Mouse (Mus musculus) frontal cortex, adult (tissue): Measurements from ENCODE around the gene Slc5a1.

ENCODE experiments used
- ATAC-seq: cut with Nextera tagmentation; 2 replicates; pipeline ENCODE4 v1.9.2; 2017; ENCODE audit warnings: mild to moderate bottlenecking, moderate library complexity, mixed read lengths; ENCODE audit not compliant: low TSS enrichment

Slc5a1 gene

DNA sequence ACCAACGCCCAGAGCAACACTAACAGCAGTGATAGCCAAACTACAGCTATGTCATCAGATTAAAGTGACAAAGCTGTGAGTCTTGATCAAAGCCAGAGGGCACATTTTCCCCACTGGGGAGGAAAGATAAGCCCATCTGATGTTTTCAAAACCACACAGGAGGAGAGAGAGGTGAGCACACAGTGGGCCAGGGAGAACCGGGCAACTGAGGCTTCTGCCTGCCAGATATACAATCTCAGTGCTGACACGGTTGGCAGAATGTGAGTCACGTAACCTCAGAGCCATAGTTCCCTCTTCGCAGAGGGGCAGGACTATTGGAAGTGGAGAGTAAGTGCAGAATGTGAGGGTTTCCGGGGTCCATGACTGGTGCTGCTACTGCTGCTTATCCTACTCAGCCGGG lies 89.5 kb downstream of the Slc5a1 start:
- ATAC-seq: no peak

DNA sequence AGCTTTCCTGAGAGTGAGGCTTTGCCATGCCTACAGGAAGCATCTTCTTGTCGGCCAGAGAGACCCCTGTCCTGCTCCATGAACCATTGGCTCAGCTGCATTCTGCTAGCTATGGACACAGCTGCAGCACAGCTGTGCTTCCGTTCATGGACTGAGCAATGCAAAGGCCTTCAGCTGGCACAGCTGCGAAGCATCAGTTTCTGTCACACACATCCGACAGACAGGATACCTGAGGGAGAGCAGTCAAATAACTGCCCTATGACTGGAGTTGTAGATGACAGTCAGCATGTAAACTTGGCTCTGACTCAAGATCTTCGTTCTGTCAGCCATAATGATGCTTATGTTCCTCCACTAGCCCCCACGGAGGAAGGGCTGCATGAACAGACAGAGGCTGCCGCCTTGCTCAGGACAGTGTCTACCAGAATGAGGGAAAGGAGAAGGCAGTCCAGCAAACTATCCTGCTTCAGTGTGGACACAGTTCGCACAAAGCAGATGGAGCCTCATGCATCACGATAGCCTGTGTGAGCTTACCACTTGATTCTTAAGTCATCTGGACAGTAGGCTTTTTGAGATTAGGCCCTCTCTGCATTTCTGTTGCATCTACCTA lies 91.3 kb downstream of the Slc5a1 start:
- no peak for ATAC-seq

DNA sequence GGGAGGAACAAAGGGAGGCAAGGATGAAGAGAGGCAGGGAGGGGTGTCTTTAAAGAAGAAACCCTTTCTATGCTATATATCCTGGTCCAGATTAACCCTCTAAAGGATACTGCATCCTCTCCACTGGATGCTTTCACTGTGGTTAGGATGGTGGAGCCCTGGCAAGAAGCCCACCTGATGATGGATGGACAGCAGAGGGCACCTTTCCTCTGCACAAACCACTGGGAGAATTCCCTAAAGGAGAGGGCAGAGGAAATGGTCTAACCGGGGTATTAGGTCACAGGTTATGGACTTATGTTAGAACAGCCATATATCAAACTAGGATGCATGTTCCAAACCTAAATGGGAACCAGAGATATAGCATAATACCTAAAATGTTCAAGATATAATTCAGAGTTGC lies 96.1 kb downstream of the Slc5a1 start:
- no peak for ATAC-seq

DNA sequence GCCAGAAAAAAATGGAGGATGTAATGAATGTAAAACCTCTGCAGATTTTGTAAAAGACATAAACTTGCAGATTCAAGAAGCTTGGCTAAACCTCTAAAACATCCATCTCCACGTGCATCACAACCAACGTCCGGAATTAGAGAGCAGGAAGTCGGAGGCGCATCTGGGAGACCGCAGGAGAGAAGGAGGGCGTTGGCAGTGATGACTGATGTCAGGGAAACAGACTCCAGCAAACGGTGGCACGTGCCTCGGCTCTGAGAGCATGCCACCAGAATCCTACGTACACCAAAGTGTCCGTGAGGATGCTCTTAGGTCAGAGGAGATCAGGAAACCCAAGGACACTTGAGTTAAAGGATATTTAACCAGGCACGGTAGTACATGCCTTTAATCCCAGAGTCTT lies 97.7 kb downstream of the Slc5a1 start:
- no peak for ATAC-seq

DNA sequence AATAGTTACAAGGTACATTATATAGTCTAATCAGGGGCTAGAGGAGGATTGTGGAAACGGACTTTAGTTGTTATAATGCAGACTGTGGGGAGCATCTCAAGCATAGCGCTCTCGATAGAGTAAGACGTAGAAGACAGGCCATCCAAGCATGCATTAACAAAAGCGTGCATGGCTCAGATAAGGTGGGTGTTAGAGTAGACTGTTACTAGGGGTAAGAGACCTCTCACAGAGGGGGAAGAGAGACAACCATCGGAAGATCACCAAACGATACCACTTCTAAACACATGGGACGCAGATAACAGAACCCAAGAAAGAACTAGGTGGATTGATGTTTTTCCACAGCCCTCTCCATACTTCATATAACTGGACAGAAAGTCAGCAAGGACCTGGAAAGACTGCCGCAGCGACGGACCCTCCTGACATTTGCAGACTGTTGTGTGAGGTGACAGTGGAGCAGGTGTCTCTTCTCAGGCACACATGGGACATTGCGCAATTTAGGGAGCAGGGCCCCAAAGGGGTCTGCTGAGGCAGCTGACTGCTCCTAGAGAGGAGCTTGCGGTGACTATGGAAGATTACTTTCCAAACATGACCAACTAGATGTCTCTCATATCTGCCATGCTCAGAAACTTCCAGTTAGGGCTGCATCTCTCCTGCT lies 98.6 kb downstream of the Slc5a1 start:
- no peak for ATAC-seq

DNA sequence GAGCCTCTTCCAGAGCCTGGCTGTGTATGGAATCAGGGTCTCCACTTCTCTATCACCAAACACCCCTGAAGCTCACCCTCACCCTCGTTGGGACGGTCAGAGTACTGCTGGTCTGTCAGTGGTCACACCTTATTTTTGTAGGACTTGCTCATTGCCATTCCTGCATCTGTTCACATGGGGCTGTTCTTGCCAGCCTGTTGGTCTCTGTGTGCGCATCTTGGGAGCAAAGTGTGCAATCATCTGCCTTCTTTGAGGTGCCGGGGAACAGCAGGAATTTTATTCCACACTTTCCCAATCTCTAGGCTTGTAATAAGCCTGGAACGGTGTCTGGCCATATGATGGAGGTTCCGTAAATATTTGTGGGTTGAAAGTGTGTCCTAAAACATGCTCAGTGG lies 99.1 kb downstream of the Slc5a1 start:
- no peak; the same call in 1 of the 2 replicates for ATAC-seq

DNA sequence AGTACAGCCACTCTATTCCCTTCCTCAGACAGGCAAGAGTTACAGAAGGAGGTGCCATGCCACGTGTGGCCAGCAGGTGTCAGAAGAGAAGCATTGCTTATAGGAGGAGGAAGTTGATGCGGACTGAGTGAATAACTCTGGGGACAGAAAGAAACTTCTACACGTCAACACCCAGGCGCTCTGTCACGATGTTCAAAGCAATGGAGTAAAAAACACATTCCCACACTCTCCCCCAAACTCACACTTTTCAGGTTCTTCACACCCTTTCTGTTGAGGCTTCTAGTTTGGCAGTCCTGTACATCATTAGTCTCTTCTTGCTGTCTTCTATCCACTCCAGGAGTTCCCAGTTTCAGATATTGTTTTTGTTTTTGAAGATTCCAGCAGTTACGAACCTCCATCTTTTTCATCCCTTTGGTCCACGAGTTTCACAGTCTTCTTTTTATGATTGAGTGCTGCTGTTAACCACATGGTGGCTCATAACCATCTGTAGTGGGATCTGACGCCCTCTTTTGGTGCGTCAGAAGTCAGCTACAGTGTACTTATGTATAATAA lies 99.7 kb downstream of the Slc5a1 start:
- peak; percentile 91 for ATAC-seq

DNA sequence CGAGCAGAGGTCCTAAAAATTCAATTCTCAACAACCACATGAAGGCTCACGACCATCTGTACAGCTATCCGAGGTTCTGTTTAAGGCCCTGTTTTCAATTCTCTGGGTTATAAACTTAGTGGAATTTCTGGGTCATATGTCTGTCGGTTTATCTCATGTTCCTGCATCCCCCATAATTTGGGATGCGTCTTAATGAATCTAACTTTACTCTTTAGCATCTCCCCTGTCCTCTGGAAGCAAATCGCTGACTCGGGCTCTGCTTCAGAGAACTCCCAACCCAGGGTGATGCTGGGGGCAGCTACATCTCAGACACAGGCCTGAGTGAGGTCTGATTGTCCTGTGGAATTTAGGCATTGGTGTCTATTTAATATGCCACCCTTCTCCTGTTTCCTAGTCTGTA lies 100.3 kb downstream of the Slc5a1 start:
- no peak for ATAC-seq

DNA sequence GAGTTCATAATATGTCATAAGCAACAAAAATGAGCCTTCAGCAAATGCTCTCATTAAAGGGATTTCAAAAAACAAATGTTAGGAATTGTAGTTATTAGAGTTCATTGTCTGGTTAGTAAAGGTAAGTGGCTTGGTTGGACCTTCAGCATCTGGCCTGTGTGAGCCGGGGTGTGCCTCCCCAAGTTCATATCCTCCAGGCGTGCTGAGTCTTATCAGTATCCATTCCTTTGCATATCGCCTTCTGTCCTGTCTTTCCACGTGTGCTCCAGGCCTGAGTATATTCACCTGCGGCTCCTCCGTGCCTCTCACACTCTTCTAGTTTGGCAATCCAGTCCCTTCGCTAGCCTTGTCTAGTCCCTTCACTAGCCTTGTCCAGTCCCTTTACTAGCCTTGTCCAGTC lies 102.3 kb downstream of the Slc5a1 start:
- ATAC-seq: no peak

DNA sequence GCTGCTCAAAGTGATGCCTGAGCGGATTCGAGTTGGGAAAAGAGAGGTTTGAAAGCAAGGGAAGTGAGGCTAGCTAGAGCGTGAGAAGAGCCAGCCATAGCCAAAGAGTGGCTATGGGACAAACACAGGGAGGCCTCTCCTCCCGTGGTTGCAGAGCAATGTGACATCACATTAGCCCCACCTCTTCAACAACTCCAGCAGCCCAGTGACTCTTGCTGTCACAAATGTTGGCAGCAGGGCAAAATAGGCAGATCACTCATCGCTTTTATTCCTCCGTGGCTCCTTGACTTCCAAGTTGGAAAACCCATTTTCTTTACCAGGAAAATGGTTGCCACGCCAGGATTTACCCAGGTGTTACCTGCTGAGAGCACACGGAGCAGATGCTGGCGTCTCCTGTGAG lies 103.1 kb downstream of the Slc5a1 start:
- no peak for ATAC-seq

DNA sequence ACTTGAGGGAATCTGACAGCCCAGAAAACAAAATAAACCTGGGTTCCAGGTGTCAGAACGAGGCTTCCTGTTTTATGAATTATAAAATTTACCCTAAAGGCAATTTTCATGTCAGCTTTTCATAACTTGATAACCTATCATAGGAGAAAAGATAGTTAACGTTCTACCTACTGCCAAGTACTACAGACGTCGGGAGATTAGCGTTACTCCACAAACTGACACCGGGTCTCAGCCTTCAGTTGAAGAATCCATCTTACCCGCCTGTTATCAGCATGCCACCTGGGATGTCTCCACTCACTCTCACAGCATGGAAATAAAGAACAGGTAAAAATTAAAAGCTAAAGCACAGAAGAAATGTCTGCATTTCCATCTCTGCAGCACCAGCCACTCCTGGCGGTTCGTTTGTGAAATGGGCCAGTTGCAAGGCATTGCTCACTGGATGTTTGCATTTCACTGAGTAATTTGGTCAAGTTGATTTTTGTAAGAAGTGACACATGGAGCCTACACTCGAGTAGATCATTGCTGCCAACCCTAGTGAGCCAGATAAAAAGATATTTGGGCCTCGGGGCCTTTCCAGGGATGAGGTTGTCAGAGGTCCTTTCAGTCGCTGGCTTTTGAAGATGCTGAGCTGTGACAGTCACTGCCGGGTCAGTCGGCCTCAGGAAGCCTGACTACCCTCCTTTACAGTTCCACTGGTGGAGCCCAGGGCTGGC lies 104.7 kb downstream of the Slc5a1 start:
- no peak for ATAC-seq

DNA sequence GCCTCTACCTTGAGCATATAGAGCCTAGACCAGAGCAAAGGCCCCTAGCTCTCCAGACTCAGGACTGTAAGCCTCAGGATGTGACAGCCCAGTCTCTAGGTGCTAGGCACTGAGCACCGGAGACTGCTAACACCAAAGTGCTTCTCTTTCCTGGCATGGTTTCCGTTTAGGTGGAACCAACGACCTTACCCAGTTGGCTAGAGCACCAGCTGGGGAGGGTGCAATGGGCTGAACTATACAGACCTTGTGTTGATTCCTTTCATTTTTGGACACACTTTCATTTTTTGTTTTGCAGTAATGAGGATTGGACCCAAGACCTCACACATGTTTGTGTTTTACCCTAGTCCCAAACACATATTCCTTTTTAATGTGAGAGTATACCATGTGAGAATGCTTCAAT lies 106.5 kb downstream of the Slc5a1 start:
- ATAC-seq: no peak

DNA sequence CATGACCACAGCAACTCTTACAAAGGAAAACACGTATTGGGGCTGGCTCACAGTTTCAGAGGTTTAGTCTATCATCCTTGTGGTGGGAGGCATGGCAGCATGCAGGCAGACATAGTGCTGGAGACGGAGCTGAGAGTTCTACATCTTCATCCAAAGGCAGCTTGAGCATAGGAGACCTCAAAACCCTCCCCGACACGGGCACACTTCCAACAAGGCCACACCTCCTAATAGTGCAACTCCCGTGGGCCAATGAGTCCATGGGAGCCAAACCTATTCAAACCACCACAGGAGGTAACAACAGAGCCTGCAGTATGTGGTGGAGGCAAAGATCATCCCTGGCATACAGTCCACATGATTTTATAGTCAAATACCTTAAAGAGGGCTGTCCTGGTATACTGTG lies 107.2 kb downstream of the Slc5a1 start:
- no peak for ATAC-seq
